Mouse (Mus musculus) hindlimb bud, embryonic 11.5 days (tissue): Measurements from ENCODE around the gene Stx4a.
"Not testable (repeated sequence)": the region's sequence is repeated elsewhere in the genome, so short reads cannot be mapped to it uniquely, and the experiment has no call there.

ENCODE experiments used
- DNase-seq: peaks from one replicate; pipeline ENCODE4 v3.0.0-alpha.2; 2012; ENCODE audit warnings: low read depth, low spot score; ENCODE audit errors: extremely low spot score

Stx4a gene

GRCm38 (mm10) chr7:127824176-127824871, at the start of gene Stx4a, which contains the start of gene Stx1b:
Gene Stx4a, plus strand, starts transcription at chr7:127824294.
Gene Stx1b, minus strand, starts transcription at chr7:127824549.
- DNase-seq: no peak

DNA sequence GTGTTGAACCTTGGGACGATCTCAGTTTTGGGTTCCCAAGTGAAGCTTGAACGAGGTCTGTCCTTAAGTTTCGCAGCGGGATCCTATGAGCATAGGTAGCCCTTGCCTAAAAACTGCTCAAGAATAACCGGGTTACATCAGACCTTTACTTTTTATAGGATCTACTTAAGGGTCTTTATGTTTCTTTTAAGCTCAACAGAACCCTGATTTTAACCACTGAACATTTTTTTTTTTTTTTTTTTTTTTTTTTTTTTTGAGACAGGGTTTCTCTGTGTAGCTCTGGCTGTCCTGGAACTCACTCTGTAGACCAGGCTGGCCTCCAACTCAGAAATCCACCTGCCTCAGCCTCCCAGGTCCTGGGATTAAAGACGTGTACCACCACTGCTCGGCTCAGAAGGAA, 48.3 kb upstream of the Stx4a start:
- not testable (repeated sequence) for DNase-seq

DNA sequence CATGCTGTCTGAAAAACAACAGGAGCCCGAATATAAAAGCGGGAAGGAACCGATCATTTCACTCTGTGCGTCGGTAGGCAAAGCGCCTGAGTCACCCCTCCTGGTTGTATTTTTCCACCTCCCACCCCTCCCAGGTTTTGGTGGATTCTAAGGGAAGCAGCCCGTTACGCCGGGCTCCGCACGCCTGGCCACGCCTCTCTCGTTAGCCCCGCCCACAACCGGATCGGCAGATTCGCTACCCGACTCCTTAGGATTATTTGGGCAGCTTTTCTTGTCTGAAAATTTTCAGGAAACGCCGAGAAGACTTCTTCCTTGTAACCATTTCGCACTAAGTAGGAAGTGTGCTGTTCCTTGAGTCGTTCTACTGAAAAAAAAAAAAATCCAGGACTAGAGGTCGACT, 47.7 kb upstream of the Stx4a start, which contains the start of gene Setd1a:
TSS of gene Setd1a (plus strand) at position 245 of the 400 bp plus-strand sequence.
- peak; percentile 66 for DNase-seq

GRCm38 (mm10) chr7:127776878-127777473, 47.1 kb upstream of the Stx4a start:
- peak; percentile 70 for DNase-seq

DNA sequence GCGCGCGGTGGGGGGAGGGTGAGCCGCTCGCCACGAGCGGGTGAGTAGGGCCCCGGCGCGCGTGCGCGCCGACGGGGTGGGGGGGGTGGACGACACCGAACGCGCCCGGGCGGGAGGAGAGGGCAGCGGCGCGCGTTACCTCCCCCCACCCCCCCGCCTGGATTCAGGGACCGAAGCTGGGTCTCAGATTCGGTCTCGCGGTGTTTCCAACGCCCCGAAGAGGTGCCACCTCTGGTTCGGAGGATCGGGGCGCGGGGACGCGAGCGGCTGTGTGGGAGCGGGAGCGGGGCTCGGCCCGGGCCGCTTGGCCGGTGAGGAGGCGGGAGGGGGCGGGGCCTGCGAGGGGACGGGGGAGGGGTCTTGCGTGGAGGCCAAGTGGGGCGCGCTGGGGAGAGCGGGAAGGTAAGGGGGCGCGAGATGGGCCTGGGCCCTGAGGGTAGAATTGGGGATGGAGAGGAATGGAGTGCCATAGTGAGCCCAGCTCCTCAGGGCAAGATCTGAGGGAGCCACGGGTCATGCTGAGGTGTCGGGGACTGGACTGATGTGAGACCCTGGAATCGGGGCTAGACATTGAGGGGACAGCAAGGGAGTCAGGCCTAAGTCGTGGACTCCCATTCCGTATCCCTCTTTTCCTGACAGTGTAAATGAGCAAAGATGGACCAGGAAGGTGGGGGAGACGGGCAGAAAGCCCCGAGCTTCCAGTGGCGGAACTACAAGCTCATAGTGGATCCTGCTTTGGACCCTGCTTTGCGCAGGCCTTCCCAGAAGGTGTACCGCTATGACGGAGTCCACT, 46.4 kb upstream of the Stx4a start:
- no peak for DNase-seq

- no peak for DNase-seq
Observed at GRCm38 (mm10) chr7:127778350-127778749, 45.7 kb upstream of the Stx4a start.

DNA sequence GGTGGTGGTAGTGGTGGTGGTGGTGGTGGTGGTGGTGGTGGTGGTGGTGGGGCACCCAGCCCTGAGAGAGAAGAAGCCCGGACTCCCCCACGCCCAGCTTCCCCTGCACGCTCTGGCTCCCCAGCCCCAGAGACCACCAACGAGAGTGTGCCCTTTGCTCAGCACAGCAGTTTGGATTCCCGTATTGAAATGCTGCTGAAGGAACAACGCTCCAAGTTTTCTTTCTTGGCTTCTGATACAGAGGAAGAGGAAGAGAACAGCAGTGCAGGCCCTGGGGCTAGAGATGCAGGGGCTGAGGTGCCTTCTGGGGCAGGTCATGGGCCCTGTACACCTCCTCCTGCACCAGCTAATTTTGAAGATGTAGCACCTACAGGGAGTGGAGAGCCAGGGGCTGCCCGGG, 38.8 kb upstream of the Stx4a start, which contains the start of gene Gm49388:
TSS of gene Gm49388 (plus strand) at position 301 of the 400 bp plus-strand sequence.
- DNase-seq: no peak

DNA sequence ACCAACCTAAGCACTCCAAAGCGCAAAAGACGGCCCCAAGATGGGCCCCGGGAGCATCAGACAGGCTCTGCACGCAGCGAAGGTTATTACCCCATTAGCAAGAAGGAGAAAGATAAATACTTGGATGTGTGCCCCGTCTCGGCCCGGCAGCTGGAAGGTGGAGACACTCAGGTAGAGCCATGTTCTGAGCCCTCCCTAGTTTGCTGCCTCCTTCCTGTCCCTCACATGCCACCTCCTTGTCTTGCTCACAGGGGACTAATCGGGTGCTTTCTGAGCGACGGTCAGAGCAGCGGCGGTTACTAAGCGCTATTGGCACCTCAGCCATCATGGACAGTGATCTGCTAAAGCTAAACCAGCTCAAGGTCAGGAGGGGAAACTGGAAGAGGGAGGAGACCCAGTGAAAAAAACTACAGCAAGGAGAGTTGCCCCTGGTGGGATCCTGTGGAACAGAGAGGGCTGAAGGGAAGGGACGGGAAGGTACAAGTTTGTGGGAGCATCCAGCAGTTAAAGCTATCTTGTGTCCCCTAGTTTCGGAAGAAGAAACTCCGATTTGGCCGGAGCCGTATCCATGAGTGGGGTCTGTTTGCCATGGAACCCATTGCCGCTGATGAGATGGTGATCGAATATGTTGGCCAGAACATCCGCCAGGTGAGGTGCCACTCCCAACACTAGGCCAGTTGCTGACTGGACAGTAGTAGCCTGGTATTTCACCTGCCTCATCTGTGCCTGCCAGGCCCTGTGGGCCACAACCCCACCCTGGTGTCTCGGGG, 26.8 kb upstream of the Stx4a start:
- no peak for DNase-seq

DNA sequence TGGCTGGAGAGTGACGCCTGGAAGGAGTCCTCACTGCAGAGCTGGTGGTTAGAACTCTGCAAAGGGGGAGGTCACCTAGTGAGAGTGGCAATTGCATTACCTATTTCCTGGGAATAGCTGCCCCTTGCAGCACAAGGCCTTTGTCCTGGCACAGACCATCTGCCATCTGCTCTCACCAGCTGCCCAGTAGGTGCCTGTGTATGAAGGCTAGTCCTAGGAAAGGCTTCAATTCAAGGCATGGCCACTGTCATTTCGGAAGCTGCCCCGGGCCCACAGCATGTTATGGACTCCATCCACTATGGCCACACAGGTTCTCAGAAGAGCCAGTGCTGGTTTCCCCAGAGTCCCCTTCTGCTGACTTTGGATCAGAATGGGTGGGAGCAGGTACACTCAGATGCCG, 25.5 kb upstream of the Stx4a start:
- DNase-seq: no peak

GRCm38 (mm10) chr7:127799211-127799610, 24.9 kb upstream of the Stx4a start:
- no peak for DNase-seq

- no peak for DNase-seq
Observed at GRCm38 (mm10) chr7:127799738-127800137, 24.4 kb upstream of the Stx4a start.

- peak; percentile 70 for DNase-seq
Observed at GRCm38 (mm10) chr7:127800435-127801009, 23.6 kb upstream of the Stx4a start, which contains the start of gene Hsd3b7. Gene Hsd3b7, plus strand, starts transcription at chr7:127800604.

GRCm38 (mm10) chr7:127801010-127801621, 23.0 kb upstream of the Stx4a start:
- DNase-seq: no peak

- DNase-seq: no peak
Observed at GRCm38 (mm10) chr7:127802313-127802712, 21.8 kb upstream of the Stx4a start.

- DNase-seq: no peak
Observed at GRCm38 (mm10) chr7:127808821-127809220, 15.3 kb upstream of the Stx4a start.

DNA sequence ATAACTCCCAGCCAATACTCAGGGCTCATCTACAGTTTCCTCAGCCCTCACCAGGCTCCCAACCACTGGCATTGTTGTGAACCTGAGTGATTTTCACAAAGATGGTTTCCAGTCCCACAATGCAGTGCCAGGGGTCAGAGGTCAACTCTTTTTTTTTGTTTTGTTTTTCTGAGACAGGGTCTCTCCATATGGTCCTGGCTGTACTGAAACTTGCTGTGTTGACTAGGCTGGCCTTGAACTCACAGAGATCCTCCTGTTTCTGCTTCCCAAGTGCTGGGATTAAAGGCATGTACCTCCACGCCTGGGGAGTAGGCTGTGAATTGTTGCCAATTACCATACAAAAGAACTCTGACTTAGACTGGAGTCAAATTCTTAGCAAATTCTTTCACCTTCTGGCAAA, 14.2 kb upstream of the Stx4a start:
- DNase-seq: no peak

- DNase-seq: no peak
Observed at GRCm38 (mm10) chr7:127810650-127811049, 13.4 kb upstream of the Stx4a start.

DNA sequence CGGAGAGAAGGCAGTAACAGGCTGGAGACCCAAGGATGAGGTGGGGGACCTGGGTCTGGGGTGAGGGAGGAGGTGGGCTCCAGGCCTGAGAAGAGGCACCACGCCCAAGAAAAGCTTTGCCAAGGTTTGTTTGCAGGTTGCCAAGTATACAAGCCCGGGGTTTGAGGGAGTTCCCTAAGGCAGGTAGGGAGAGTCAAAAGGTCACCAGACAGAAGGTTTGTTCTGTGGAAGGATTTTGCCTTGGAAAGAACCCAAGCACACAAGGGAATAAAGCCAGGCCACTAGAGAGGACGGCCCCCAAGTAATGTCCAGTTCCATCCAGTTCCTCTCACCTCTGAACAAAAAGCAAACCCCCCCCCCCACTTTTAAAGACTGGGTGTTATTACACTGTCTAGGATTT, 12.9 kb upstream of the Stx4a start:
- DNase-seq: no peak

GRCm38 (mm10) chr7:127812292-127812691, 11.8 kb upstream of the Stx4a start:
- DNase-seq: no peak

DNA sequence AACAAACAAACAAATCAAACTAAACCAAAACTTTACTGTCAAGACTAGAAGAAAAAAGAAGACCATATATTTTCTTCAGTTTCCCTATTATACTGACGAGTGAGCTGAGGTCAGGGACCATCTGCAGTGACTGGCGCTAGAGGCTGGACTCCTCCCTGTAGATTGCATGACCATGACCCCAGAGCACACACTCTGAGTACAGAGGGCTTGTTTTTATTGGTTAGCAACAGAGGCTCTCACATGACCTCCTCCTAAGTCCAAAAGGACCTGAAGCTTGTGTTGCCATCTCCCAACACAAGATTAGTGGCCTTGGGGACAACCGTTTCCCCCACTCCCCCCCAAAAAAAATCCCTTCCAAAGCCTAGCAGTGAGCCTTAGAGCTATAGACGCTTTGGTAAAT, 10.3 kb upstream of the Stx4a start:
- DNase-seq: no peak
